Mouse (Mus musculus): Measurements from ENCODE around the gene Garnl3. TPM values are rescaled to one million over a fixed set of nuclear protein-coding genes. Genes with fewer than 3 reads are reported as not detected.

Gene Garnl3
- polyA plus RNA-seq, 1 experiment = 1.1 TPM

DNA sequence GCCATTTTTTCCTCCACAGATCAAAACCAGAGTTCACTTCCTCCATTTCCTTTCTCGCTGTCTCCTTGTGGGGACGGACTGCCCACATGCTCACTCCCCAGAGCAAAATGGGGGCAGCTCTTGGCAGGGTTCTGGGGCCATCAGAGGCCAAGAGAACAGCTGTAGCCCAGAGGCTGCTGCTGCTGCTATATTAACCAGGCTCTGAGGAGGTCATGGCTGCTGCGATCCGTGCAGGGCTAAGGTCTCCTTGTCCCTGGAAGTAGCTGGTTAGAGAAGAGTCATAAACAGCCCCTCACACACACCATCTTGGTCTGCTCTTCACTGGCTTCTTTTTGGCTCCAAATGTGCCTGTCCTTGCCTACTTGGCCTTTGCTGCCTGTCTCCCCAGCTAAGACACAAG, 33.8 kb upstream of the Garnl3 start:
- TF ChIP-seq CTCF (conservative IDR thresholded peaks at IDR 0.05; ENCODE audit: insufficient read depth, insufficient read length, low read depth, low read length) (no peak), POLR2A (IDR thresholded peaks at IDR 0.05; ENCODE audit: low read depth, low read length) (no peak)
- 26% methylated on average over 4 of the region's 4 CpGs for WGBS
- DNase-seq = peak; percentile 73
- Histone ChIP-seq H3K36me3 (ENCODE audit: control insufficient read depth, insufficient read depth, low read length) (no peaks in the 10 kb centered on the region), H3K4me3 (ENCODE audit: insufficient read depth, low read depth, low read length) (no peak overlapping the region), H3K4me1 (ENCODE audit: control insufficient read depth, insufficient read depth, low read length) (peaks cover 21% of the 10 kb centered on the region), H3K27me3 (replicated peaks; ENCODE audit: control insufficient read depth, insufficient read depth, low read length) (no peaks in the 10 kb centered on the region), H3K27ac (ENCODE audit: insufficient read depth, low read depth, low read length) (peak overlapping the region; percentile 67)

DNA sequence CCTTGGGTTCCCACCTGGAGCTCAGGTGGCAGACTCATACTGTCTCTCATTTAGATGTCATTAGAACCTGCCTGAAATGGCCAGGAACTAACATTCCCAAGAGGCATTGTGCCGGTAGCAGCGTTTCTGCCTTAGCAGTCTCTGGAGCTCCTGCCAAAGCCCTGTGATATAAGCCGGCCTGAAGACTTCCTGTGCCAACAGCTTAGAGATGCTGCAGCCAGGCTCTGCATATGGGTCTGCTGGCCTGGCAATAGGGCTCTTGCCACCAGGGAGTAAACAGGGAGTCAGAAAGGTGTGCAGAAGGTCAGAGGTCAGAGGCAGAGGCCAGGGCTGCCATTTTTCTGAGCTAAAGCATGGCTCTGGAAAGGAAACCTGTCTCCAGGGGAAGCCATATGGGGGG, 33.2 kb upstream of the Garnl3 start:
- peaks cover 21% of the 10 kb centered on the region for H3K4me1 ChIP-seq (ENCODE audit: control insufficient read depth, insufficient read depth, low read length)
- no peak for DNase-seq

DNA sequence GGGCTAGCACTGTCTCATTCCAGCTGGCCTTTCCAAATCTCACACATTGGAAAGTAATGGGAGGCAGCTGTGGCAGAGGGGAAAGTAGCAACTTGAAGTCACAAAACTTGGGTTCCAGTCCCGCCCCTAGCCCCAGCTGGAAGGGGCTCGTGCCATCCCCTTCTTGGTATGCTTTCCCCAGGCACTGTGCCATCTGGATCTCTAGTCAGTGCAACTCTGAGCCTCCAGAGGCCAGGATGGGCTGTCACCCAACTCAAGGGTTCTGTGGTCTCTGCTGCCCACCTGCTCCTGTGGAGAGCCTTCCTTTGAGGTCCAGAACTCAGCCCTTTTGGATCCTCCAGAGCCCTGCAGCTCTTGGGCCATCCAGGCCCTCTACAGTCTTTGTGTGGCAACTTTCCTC, 30.7 kb upstream of the Garnl3 start:
- Histone ChIP-seq H3K27me3 (replicated peaks; ENCODE audit: control insufficient read depth, insufficient read depth, low read length) (no peaks in the 10 kb centered on the region), H3K36me3 (ENCODE audit: control insufficient read depth, insufficient read depth, low read length) (no peaks in the 10 kb centered on the region), H3K4me1 (ENCODE audit: control insufficient read depth, insufficient read depth, low read length) (peaks cover 26% of the 10 kb centered on the region), H3K27ac (ENCODE audit: insufficient read depth, low read depth, low read length) (no peak overlapping the region), H3K4me3 (ENCODE audit: insufficient read depth, low read depth, low read length) (no peak overlapping the region)
- TF ChIP-seq POLR2A (IDR thresholded peaks at IDR 0.05; ENCODE audit: low read depth, low read length) (no peak), CTCF (conservative IDR thresholded peaks at IDR 0.05; ENCODE audit: insufficient read depth, insufficient read length, low read depth, low read length) (no peak)
- 78% methylated on average over 2 of the region's 2 CpGs for WGBS
- no peak for DNase-seq

More for the DNA sequence above, 33.2 kb upstream of the Garnl3 start:
- peak overlapping the region; percentile 24 for H3K27ac ChIP-seq (ENCODE audit: insufficient read depth, low read depth, low read length)
- H3K27me3 ChIP-seq (replicated peaks; ENCODE audit: control insufficient read depth, insufficient read depth, low read length) = no peaks in the 10 kb centered on the region
- WGBS = 36% methylated on average over 3 of the region's 3 CpGs
- TF ChIP-seq POLR2A (IDR thresholded peaks at IDR 0.05; ENCODE audit: low read depth, low read length) = no peak
- TF ChIP-seq CTCF (conservative IDR thresholded peaks at IDR 0.05; ENCODE audit: insufficient read depth, insufficient read length, low read depth, low read length) = no peak
- H3K36me3 ChIP-seq (ENCODE audit: control insufficient read depth, insufficient read depth, low read length) = no peaks in the 10 kb centered on the region
- no peak overlapping the region for H3K4me3 ChIP-seq (ENCODE audit: insufficient read depth, low read depth, low read length)

DNA sequence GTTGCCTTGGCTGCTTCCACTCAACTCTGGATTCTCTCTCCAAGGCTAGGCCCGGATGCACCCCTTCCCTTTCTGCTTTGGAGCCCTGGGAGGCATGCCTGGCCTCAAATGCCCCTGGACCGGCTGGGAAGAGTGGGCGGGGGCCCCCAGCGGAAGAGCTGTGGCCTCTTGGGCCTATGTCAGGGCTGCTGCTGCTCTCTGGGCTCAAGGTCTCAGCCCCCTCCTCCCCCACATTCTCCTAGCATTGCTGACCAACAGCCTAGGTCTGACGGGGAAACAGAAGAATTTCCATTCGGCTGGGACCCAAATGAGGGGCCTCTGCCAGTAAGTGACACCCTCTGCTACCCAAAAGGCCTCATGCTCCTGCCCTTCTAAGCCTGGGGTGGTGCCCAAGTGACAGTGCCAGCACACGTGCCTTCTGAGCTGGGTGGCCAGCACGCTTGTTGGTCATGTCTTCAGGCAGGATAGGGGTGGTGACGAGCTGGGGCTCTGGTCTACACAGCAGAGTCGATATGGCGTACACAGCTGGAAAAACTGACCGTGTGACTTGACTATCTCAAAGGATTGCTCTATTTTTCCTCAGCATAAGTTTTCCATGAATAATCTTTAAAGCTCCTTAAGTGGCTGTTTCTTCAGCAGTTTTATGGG, 29.0 kb upstream of the Garnl3 start:
- Histone ChIP-seq H3K27ac (ENCODE audit: insufficient read depth, low read depth, low read length) (peak overlapping the region; percentile 70), H3K36me3 (ENCODE audit: control insufficient read depth, insufficient read depth, low read length) (no peaks in the 10 kb centered on the region), H3K27me3 (replicated peaks; ENCODE audit: control insufficient read depth, insufficient read depth, low read length) (no peaks in the 10 kb centered on the region), H3K4me3 (ENCODE audit: insufficient read depth, low read depth, low read length) (no peak overlapping the region), H3K4me1 (ENCODE audit: control insufficient read depth, insufficient read depth, low read length) (peaks cover 13% of the 10 kb centered on the region)
- 70% methylated on average over 12 of the region's 12 CpGs for WGBS
- peak; percentile 69 for DNase-seq
- TF ChIP-seq CTCF (conservative IDR thresholded peaks at IDR 0.05; ENCODE audit: insufficient read depth, insufficient read length, low read depth, low read length) (no peak), POLR2A (IDR thresholded peaks at IDR 0.05; ENCODE audit: low read depth, low read length) (no peak)

DNA sequence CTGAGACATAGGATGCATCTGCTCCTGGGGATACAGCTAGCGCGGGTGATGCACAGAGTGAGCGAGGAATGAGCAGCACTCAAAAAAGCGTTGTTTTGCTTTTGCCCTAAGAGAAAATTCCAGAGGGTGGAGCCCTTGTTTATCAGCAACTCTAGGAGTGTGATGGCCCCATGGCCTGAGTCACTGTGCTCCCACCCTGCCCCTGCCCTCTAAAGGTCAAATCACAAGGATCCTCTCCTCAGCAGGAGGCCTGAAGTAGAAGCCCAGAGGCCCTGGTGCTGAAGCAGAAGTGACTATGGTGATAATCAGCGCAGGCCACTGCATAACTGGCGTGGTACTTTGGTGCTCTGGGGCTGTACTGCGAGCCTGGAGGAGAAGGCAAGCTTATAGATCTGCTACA, 28.1 kb upstream of the Garnl3 start:
- DNase-seq = peak; percentile 24
- Histone ChIP-seq H3K36me3 (ENCODE audit: control insufficient read depth, insufficient read depth, low read length) (no peaks in the 10 kb centered on the region), H3K4me1 (ENCODE audit: control insufficient read depth, insufficient read depth, low read length) (peaks cover 8% of the 10 kb centered on the region), H3K27me3 (replicated peaks; ENCODE audit: control insufficient read depth, insufficient read depth, low read length) (no peaks in the 10 kb centered on the region), H3K4me3 (ENCODE audit: insufficient read depth, low read depth, low read length) (no peak overlapping the region), H3K27ac (ENCODE audit: insufficient read depth, low read depth, low read length) (peak overlapping the region; percentile 70)
- TF ChIP-seq CTCF (conservative IDR thresholded peaks at IDR 0.05; ENCODE audit: insufficient read depth, insufficient read length, low read depth, low read length) (no peak), POLR2A (IDR thresholded peaks at IDR 0.05; ENCODE audit: low read depth, low read length) (no peak)
- 80% methylated on average over 7 of the region's 7 CpGs for WGBS

DNA sequence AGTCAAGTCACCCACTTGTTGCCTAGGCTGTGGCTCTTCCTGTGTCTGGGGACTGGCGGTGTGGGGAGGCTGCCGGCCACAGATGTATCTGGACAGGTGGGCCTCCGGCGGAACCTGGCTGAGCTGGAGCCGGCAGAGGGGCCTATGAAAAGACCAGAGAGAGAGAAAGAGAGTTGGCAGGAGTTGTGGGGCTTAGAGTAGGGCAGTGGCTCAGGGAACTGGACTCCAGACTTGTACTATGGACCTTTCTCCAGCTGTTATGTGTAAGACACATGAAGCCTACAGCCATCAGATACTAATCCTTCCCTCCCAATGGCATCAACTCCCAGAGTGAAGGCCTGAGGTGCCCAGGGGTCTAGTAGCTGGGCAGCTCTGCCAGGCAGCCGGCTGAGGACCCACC, 27.4 kb upstream of the Garnl3 start:
- DNase-seq = peak; percentile 51
- 72% methylated on average over 6 of the region's 6 CpGs for WGBS
- no peak overlapping the region for H3K27ac ChIP-seq (ENCODE audit: insufficient read depth, low read depth, low read length)
- TF ChIP-seq CTCF (conservative IDR thresholded peaks at IDR 0.05; ENCODE audit: insufficient read depth, insufficient read length, low read depth, low read length) = no peak
- no peak overlapping the region for H3K4me3 ChIP-seq (ENCODE audit: insufficient read depth, low read depth, low read length)
- no peaks in the 10 kb centered on the region for H3K27me3 ChIP-seq (replicated peaks; ENCODE audit: control insufficient read depth, insufficient read depth, low read length)
- peaks cover 4% of the 10 kb centered on the region; the same call in 1 of the 2 replicates for H3K4me1 ChIP-seq (ENCODE audit: control insufficient read depth, insufficient read depth, low read length)
- no peaks in the 10 kb centered on the region for H3K36me3 ChIP-seq (ENCODE audit: control insufficient read depth, insufficient read depth, low read length)

DNA sequence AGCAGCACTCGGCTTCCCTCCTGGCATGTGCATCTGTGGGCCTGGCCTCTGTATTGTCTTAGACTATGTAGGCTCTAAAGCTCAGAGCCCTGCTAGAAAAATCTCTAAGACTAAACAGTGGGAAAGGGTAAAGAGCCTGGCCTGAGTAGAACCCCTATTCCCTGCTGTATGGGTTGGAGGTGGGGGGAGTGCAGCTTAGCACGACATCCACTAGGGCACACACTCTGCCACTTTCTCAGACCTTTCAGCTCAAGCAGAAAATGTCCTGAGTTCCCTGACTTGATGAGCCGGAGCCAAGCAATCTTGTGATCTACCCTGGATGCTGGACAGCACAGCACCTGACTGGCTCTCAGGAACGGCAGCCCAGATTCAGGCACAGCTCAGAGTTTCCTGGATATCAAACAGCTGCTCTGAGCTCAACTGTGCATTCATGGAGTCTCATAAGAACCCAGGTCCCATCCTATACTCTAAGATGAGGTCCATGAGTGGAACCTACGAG, 24.9 kb upstream of the Garnl3 start:
- H3K27ac ChIP-seq (ENCODE audit: insufficient read depth, low read depth, low read length) = no peak overlapping the region
- peaks cover 4% of the 10 kb centered on the region; the same call in 1 of the 2 replicates for H3K4me1 ChIP-seq (ENCODE audit: control insufficient read depth, insufficient read depth, low read length)
- no peaks in the 10 kb centered on the region for H3K27me3 ChIP-seq (replicated peaks; ENCODE audit: control insufficient read depth, insufficient read depth, low read length)
- TF ChIP-seq POLR2A (IDR thresholded peaks at IDR 0.05; ENCODE audit: low read depth, low read length) (no peak), CTCF (conservative IDR thresholded peaks at IDR 0.05; ENCODE audit: insufficient read depth, insufficient read length, low read depth, low read length) (no peak; the same call in 1 of the 2 replicates)
- 50% methylated on average over 5 of the region's 5 CpGs for WGBS
- peak; percentile 81 for DNase-seq
- no peak overlapping the region for H3K4me3 ChIP-seq (ENCODE audit: insufficient read depth, low read depth, low read length)
- H3K36me3 ChIP-seq (ENCODE audit: control insufficient read depth, insufficient read depth, low read length) = no peaks in the 10 kb centered on the region
